Mouse (Mus musculus) embryo, embryonic 11.5 days (tissue): ENCODE results near the gene Gtf3c4.

Source experiments
- DNase-seq: peaks from one replicate; pipeline ENCODE4 v3.0.0-alpha.2; 2012; ENCODE audit warnings: low read depth, low spot score

Gene Gtf3c4

DNA sequence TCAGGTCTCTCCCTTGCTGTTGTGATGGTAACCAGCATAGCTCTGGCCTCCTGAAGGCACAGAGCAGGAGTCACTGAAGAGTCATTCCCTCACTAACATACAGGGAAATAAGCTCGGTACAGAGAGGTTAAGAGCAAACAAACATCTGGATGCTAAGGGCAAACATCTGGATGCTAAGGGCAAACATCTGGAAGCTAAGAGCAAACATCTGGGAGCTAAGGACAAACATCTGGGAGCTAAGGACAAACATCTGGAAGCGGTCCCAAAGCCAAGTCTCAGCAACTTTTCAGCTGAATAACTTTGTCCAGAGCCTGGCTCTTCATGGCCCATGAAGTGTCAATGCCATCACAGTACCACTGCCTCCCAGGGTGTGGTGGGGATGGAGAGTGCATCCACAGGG is 40.6 kb downstream of the Gtf3c4 start:
- no peak for DNase-seq

DNA sequence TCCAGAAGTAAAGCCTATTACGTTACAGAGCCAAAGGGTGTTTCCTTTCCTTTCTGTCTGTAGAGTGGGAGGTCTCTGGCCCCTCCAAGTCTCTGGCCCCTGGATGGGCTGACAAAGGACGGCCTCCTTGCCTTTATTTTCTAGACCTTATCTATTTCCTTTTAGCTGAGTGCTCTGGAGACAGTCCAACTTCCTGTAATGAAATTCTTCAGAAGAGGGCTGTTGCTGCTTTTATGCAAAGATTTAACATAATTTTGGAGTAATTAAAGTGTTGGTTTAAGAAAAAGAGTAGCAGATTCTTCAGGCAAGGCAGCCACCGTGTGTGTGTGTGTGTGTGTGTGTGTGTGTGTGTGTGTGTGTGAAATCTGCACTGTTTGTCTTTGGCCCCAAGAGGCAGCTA is 41.8 kb downstream of the Gtf3c4 start:
- no peak for DNase-seq

DNA sequence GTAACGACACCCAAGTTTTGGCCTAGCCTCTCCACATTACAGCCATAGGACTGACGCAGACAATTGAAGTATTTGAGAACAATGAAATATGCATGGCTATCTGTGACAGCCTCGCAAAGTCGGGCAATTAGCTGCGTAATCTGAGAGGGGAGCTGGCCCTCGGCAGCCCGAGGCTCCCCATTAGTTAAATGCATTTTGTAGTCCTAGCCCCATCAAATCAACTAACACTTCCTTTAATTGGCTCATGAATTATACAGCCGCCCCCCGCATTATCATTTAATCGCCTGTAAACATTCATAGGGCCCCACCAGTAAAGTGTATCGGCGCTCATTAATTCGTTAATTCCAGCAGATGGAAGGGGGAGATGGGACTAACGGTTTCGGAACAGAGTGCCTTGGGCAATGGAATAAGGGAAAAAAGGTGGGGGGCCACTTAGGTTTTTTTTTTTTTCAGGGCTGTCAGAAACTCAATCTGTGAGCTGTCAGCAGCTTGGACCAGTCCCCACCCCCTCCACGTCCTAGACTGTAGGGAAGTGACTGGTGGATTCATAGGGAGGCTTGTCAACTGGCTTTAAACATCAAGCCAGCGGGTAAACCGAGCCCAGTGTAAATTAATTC is 42.6 kb downstream of the Gtf3c4 start:
- no peak for DNase-seq

DNA sequence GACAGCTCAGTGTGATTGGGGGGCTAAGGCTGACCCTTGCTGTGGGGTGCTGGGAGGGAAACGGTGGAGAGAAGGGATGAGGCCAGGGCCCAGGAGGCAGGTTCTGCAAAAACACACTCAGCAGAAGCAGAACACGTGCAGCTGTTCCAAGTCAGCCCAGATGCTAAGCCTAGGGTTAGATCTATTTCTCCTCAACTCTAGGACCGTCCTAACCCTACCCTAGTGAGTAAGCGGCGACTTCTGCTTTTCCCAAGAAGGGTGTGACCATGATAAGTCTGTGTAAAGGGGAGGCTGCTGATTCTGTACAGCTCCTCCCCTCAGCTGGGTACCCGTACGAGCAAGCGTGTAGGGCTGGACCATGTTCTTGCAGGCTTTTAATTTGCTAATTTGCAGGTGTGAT is 43.9 kb downstream of the Gtf3c4 start:
- no peak for DNase-seq

DNA sequence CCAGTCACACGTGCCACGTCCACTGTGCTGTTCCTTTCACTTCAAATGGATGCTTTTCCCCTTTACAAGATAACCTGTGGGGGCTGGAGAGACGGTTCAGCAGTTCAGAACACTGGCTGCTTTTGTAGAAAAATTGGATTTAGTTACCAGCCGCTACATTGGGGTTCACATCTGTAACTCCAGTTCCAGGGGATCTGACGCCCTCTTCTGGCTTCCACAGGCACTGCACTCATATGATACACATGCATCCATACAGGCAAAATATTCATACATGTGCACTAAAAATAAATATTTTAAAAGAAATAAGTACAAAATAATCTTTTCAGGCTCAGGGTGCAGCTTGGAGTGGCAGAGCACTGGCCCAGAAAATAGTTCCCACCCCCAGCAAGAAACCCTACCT is 45.5 kb downstream of the Gtf3c4 start:
- DNase-seq, result no peak

DNA sequence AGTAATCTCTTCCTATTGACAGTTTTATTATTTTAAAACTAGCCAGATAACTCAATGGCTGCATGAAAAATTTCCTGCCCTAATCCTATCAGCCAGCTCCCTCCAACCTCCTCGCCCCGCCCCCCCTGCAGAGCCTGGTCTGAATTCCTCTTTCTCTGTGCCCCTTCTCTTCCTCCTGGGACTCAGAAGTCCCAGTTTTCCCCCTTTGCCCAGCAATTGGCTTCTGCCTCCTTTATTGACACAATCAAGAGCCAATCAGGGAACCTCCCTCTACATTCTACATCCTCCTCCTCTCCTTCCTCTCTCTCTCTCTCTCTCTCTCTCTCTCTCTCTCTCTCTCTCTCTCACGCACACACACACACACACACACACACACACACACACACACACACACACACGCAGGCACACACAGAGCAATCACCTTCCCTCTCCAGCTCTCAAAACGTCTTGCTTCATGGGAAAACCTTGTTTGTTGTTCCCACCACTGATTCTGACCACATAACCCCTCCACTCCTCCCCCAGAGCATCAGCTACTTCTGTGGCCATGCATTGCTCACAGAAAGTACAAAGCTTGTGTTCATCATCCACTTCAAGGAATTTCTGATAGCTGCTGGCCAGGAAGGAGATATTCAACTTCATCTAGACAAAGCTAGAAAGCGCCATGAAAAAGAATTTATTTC is 47.1 kb downstream of the Gtf3c4 start:
- peak; percentile 71 for DNase-seq

DNA sequence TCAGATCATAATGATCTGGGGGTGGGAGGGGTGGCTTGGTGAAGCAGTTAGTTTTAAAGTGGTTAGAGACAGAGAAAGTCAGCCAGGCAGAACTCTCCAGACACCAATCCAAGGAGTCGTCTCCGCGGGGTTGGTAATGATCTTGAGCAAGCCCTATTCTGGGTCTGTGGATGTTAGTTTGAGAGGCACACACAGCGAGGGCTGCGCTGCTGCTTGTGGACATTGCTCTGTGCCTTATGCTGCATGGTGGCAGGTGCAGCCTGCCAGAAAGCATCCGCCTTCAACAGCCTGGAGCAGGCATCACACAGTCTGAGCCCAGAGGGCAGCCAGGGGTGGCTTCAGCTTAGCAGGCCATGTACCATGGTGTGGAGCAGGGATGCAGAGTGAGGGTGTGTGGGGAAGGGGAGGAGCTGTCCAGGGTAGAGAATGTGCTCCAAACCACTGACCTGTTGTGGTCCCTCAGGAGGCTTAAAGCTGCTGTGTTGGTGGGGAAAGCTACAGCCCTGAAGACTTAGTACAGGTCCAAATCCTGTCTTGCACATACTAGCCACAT is 53.0 kb downstream of the Gtf3c4 start:
- DNase-seq, result no peak

DNA sequence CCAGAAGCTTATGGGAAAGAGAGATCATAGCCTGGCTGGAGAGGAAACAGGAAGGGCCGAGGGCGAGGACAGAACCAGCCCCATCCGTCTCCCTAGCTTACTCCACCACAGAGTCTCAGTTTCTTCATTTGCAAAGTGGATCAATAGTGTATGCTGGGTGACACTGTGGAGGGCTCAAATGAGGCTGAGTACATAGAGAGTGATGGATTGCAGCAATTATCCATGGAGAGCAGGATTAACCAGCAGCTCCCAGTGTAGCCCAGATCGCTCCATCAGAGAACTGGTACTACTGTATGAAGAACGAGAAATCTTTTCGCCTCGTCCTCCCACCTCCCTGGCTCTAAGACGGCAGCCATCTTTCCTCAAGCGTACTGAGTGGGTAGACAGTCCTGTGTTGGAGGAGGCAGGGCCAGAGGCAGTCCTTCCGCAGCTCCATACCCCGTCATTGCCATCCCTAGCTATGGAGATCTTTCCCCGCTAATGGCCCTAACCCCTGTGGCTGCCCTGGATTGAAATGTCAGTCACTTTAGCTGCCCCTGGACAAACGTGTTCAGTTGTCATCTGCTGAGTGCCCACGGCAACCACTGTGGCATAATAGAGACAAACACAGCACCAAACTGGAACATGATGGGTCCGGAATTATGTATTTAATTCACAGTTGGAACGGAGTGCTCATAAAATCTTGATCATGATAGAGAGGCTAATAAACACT is 53.6 kb downstream of the Gtf3c4 start:
- DNase-seq, result no peak

DNA sequence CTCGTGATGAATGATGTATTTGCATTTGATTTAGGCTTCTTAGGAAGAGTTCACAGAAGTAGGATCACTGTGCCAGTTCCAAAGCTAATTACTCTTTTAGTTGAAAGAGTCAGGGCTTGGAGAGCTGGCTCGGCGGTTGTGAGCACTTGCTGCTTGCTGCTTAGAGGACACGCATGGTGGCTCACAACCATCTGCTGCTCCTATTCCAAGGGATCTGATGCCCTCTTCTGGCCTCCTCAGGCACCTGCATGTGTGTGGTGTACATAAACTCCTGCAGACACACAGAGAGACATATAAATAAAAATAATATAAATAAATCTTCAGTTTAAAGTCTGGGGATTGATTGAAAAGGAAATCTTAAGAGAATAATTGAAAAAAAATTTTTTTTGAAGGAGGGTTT is 58.9 kb downstream of the Gtf3c4 start:
- DNase-seq, result no peak

DNA sequence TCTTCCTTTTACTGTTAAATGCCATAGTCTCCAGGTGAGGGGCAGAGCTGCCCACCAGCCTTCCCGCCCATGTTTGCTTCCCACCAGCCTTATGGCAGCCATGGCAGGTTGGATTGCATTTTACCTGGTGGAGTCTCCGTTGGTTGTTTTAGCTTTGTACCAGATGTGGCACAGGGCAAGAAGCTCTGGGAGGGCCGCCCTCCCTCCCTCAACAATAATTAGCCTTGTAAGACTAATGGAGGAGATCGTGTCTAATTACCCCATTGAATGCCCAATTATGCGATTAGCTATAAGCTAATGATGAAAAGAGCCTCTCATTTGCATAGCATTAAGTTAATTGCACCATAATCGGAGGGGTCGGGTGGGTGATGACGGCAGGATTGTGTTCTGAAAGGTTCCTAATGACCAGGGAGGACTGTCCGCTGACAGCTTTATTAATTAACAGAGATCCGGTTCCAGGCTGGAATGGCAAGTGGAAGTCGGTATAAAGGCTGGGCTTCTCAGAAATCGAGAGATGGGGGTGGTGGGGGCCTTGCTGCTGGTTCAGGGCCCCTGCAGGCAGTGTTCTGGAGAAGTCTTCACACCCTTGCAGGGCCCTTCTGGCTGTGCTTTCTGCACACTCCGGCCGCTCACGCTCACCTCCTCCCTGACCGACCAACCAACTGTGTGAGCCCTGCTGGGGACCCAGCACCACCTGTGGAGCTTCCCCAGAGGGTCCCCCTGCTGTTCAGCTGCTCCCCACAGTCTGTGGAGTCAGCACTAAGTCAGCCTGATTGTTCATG is 60.0 kb downstream of the Gtf3c4 start:
- DNase-seq, result no peak

DNA sequence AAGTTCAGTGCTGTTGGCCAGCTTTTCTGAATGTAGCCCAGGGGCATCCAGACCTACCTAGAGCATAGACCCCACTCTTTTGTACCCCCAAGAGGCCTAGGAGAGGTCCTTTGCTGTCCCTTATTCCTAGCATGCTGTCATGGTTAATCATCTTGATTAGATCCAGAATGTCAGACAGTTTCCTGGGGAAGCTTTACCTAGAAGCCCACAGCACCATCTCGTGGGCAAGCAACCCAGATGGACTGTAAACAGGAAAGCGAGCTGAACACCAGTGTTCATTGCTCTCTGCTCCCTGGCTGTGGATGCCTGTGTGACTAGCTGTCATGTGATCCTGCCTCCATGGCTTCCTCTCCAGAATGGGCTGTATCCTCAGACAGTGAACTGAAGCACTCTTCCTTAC is 63.4 kb downstream of the Gtf3c4 start:
- no peak for DNase-seq

DNA sequence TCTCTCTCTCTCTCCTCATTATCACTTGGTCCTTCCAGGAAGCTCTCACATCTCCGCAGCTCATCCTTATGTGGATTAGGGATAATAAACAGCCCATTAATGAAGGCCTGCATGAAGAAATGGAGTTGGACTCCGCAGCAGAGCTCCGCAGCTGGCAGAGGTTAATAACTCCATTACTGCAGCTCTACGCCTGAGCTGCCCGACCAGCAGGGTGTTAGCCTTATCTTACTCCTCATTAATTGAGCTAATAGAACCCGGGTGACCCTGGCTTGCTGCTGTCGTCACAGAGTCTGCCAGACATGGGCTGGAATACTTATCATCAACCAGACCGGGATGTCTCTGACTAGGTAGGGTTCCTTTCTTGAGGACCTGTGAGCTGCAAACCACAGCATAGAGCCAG is 66.1 kb downstream of the Gtf3c4 start:
- DNase-seq, result no peak
